Mouse (Mus musculus) left cerebral cortex, adult 18-20 months (tissue): ENCODE data around the gene Parva. TPM values are rescaled to one million over a fixed set of nuclear protein-coding genes. Genes with fewer than 3 reads are reported as not detected.

Source experiments
- DNase-seq, 2 experiments: peaks; one replicate each; pipeline ENCODE4 v3.0.0; 2021 to 2022; ENCODE audit warnings: low spot score in 2 of 2, mixed read lengths in 1 of 2
- total RNA-seq, 2 experiments: library from RNA; stranded (reverse); gene quantifications; 2 replicates each; pipeline ENCODE4 v1.2.3; 2021

Gene Parva
- total RNA-seq, 2 experiments from 2014 or later = 49.5 to 50.7 TPM

DNA sequence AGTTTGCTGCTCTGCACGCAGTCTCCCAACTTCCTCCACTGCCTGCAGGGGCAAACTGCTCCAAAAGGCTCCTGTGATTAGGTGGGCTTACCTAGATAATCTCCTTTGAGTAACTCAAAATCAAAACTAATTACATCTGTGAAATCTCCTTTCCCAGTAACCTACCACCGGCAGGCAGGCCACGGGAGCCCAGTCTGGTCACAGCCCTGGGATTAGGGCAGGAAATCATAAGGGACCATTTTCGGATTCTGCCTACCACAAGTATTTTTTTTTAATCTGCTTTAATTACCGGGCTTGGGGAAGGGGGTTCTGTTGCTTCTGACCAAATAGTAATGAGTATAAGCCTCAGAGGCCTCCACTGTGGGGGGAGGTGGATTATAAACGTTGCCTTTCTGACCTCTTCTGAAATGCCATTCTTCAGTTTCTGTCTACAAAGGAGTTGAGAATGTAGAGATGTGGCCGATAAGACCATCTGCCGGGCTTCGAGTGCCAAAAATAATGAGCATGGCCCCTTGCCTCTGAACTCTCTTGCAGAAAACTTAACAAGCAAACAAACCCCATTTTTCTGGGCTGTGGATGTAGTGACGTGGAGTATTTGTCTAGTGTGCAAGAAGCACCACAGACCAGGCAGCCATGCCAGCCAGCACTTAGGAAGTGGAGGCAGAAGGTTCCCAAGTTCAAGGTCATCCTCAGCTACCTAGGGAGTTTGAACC, 83.2 kb downstream of the Parva start:
- DNase-seq = no peak

DNA sequence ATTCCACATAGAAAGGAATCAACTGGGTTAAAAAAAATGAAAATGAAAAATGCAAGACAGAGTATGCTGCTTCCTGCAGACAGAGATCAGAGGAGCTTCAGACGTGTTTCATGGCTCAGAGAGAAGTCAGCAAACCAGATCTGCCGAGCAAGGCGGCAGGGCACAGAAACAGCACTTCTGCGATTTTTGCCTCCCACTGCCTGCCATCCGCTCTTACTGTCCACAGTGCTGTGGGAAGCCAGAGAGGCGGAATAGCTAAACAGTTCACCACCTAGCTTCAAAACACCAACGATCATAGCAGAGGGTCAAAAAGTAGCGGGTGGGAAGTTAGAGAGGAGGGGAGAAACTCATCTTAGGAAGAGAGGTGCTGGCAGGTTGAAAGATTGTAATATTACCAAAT, 84.0 kb downstream of the Parva start:
- DNase-seq = peak in 1 of 2 experiments; percentile 19

DNA sequence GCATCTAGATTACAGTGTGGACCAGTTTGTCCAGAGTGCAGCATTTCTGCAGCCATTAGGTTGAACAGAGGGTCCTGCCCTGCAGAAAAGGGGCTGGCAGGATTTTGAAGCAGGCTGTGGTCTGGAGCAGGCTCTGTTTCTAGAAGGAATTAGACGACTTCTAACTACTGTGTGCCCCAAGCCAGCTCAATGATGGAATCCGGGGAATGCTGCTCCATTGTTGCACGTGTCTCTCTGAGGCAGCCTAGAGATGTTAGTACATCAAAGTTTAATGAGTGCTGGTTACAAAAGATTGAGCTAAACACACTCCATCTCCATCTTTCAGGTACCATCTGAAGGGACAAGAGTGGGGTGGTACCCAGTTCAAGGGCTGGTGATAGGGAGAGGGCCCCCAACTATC, 85.0 kb downstream of the Parva start:
- no peak for DNase-seq

DNA sequence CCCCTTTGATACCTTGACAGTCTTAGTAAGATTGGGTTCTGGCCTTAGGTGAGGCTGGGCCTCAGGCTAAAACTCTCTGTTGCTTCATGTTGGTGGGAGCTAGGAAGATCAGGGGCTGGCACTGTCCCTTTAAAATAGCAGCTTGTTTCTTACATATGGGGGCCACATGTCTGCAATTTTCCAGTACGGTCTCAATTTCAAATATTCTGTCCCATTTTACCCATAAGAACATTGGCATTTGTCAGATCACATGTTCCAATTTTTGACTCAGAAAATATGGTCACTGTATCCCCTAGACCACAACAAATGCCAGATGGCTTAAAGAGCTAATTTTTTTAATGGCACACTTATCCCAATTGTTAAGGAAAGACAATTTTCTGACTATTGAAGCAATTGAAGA, 85.6 kb downstream of the Parva start:
- no peak for DNase-seq

DNA sequence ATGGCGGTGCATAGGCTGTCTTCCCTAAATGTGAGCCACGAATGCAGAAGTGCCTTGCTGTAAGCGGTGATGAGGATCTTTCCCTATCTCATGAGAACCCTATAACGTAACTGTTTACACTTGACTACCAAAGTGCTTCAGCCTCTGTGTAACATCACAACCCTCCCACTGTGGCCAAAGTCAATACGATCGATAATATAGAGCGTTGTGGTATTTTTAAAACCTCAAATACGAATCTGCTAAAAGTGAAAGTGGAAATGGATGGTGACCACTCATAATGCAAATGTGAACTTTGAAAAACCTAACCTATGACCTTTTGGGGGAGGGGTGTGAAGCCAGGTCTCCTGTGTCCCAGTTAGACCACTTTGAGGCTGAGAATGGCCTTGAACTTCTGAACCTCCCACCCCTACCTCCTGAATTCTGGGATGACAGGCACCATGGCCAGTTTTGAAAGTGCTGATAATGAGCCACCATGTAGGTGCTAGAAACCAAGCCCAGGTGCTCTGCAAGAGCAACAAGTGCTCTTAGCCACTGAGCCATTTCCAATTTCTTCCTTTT, 87.4 kb downstream of the Parva start:
- no peak for DNase-seq

DNA sequence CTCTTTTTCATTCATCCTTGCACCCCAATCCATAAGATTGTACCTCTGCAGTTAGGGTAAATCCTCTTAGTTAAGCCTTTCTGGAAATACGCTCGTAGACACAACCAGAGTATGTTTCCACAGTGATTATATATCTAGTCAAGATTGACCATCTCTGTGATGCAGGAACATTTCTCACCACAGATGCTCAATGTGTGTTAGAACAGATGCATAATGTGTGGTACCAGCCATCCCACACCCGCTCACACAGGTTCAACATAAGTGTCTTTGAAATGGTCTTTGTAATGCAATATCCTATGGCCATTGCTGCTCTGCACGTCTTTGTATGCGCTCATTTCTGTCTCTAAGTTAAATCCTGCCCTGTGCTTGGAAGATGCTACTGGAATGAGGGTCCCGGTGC, 98.2 kb downstream of the Parva start:
- DNase-seq = peak in 1 of 2 experiments; percentile 16

DNA sequence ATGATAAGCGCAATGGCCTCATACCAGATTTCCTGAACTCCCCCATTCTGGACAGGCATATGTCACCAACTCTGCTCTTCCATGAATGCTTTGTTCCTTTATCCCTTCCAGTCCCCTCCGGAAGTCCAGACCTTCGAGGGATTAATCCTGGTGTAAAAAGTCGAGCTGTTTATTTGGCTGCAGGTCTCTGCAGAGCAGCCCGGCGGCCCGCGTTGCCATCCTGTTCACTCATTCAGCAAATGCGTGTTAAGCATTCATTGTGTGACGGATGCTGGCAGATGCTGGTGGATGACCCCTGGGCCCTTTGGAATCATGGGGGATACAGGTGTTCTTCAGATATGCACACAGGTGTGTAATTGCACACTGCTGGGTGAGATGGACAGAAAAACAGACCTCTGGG, 98.9 kb downstream of the Parva start:
- no peak for DNase-seq

DNA sequence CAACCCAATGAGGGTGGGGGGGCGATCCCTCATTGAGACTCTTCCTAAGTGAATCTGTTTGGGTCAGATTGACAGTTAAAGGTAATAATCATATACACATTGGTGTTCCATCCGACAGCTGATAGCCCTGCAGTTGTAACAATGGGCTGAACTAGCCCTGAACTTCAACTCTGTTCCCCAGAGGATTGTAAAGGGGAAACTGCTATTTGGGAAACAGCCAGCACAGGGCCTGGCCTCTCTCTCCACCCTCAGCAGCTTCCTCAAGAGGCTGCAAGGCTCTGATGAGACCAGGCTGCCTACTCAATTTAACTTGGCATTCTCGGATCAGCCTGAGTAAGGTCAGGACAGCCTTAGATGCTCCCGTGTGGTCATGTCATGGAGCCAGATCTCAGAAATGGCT, 99.9 kb downstream of the Parva start:
- DNase-seq = no peak

DNA sequence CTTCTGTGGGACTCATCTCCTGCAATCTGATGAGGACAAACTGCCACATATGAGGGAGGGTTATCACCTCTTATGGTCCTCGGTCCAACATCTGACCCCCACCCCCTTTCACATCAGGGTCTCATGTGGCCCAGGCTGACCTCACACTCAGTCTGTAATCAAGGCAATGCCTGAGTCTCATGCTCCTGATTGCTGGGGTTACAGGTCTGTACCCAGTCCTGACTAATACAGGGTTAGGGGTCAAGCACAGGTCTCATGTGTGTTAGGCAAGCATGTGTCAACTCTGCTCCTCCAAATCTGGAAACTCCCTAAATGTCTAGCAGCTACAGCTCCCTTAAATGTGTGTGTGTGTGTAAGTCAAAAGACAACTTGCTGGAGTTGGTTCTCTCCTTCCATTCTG, 100.8 kb downstream of the Parva start:
- DNase-seq = no peak

DNA sequence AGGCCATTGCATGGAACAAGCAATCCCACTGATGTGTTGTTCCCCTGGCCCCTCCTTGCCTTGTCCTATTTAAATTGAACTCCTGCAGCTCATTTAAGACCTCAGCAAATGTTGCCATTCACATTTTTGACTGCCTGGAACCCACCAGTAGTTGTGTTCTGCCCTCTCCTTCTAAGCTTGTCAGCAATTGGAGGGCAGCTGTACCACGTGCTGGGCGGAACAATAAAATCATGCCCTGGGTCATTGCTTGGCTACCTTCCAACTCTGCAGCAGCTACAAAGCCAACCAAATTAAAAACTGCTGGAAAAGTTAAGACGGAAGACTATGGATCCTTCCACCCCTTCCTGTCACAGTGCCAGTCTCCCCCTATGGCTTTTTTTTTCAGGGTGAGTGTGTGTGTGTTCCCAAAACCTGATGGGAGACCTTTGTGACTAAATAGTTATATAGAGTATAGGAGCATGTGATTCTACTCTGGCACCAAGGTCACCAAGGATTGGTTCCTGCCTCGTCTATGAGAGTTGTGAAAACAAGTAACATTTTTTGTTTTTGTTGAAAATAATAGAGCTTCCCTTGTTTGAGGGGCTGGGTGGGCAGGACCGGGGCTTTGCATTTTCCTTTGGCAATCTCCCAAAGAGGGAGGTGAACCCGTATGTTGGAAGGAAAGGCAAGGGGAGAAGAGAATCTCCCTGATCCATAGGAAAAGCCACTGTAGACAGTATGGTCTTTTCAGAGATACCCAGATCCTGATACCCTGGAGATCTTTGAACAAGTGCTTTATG, 101.5 kb downstream of the Parva start:
- DNase-seq = no peak

DNA sequence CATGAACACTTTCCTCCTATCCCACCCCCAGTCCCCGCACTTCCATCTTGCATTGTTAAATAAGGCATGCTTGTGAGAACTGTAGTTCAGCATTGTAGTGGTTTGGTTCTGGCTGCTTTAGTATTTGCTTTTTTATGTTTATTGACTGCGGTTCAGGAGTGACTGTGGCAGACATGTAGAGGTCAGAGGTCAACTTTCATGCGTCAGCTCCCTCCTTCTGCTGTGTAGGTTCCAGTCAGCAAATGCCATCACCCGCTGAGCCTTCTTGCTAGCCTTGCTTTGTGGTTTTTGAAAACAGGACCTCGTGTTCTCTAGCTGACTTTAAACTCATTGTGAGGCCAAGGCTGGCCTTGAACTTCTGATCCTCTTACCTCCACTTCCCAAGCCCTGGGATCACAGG, 103.6 kb downstream of the Parva start:
- no peak for DNase-seq

DNA sequence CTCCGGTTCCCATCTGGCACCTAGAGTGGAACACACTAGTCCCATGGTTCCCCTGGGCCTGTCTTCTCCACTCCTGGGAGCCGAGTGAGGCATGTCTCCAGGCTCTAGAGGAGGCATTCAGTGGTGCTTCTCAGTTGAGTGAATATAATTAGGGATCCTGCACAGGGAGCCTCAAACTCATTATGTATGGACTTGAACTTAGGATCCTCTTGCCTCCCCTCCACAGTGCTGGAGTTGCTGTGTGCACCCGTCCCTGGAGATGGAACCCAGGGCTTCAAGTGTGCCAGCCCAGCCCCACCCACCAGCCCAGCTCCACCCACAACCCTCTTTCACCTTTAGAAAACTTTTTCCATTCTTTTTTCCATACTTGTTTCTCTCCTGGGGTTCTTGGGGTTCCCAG, 106.8 kb downstream of the Parva start:
- no peak for DNase-seq

DNA sequence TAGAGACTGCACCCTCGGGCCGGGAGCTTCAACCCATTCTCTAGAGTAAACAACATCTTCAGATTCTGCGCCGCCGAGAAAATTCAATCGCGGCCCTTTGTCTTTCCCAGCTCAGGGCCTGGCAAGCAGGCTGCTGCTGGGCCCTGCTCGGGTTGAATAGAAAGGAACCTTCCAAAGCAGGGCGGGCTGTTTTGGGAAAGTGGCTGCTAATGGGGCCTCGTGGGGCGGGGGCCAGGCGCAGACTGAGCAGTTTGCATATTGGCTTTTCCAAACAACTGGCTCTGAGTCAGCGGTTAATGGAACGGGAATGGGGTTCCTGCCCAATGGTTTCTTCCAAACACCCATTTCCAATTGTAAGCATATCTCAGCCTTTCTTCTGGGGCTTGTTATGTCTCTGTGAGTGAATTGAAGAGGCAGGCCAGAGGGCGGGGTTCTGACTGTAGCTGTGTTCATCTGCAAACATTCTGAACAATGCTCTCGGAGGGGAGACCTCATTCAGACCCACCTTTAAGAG, 108.2 kb downstream of the Parva start:
- peak in 1 of 2 experiments; percentile 34 for DNase-seq

DNA sequence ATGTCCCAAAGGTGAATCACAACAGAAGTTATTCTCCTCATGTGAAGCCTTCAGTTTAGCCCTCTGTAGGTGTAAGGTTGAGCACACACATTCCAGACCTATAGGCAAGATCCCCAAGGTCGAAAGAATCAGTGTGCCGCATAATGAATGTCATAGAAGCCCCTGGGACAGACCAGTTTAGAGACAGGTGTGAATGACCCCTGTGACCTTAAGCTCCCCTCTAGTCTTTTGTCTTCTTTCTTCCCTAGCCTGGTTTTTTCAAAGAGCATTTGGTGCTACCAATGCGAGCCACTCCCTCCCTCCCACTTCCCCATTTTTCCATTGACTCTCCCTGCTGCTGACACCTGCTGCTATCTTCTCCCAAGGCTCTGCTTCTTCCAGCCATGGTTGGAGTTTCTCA, 121.8 kb downstream of the Parva start:
- no peak for DNase-seq

DNA sequence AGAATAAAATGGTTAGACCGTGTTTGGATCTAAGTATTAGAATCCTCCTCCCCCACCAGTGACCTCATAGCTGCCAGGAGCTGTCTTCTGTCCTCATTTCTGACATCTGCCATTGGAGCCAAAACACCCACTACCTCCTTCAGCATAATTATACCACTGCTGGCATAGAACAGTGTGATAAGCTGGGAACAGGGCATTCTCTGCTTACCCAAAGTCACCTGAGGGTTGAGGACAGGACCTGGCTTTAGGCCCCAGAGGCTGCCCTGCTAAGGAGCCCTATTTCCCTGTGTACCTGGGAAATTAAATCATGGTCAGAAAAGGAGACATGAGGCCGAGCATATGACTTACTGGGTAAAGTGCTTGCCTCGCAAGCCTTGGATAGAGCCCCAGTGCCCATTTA, 134.2 kb downstream of the Parva start:
- no peak for DNase-seq

DNA sequence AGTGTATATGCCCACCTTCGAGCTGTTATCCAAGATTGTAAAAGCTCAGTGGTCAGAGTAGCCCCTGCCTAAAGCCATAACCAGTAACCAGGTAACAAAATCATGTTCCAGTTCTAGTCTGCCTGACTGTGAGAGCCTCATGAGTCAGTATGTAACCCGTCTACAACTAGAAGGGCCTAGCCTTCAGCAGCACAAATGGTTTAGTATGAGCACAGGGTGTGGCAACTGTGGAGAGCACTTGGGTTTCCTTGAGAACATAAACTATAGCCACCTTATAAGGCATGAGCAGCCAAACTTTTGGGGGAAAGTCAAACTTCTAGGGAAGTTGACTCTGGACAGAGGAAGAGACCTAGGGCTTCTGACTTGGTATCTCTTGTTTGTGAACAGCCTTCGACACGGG, 139.7 kb downstream of the Parva start:
- no peak for DNase-seq

DNA sequence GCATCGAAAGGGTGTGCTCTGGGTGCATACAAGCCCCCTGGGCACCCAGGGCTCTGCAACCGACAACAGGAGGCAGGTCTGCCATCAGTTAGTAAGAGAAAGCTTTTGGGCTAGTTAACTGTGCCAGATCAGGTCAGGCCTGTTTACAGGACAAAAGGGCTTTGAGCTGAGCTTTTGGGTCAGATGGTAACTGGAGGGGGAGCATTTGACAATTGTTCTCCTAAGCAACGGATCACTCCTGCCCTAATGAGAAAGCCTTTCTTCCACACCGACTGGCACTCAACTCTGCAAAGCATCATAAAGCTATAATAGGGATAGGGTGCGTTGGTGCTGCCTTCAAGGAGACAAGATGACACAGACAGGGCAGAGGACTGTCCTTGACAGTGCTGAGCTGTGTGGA, 141.7 kb downstream of the Parva start:
- no peak for DNase-seq

DNA sequence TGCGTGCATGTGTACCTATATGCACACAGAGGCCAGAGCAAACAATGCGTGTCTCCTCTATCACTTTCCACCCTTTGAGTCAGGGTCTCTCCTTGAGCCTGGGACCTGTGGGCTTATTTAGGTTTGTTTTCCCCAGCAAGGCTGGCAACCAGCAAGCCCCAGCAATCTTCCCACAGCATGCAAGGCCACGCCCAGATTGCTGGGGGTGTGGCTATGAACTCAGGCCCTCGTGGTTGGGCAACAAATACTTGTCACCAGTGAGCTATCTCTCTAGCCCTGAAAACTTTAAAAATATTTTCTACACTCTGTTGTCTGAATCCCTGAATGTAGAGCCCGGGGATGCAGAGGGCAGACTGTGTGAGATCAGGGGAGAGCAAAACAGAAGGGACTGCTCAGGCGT, 154.3 kb downstream of the Parva start:
- DNase-seq = no peak

DNA sequence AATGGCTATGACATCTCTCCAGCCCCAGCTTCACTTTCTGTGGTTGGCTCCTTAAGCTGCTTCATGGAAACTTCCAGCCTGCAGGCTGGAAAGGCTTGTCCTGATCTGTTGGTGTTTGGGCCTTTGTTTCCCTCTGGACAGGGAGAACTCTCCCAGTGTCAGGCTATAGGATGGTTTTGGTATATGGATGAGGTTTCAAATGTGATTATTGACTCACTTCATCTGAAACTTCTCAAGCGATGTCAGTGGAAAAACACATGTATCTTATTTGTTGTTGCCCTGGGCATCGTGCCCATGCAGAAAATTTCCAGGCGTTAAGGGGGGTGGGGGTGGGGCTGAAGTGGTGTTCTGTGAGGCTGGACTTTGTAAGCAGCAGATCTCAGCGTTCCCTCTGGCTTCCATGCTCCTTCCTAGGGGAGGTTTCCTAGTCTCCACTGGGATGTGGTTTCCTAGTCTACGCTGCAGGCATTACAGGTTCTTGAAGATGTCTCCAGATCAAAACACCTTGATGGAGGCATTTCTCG, 155.6 kb downstream of the Parva start:
- DNase-seq = no peak

DNA sequence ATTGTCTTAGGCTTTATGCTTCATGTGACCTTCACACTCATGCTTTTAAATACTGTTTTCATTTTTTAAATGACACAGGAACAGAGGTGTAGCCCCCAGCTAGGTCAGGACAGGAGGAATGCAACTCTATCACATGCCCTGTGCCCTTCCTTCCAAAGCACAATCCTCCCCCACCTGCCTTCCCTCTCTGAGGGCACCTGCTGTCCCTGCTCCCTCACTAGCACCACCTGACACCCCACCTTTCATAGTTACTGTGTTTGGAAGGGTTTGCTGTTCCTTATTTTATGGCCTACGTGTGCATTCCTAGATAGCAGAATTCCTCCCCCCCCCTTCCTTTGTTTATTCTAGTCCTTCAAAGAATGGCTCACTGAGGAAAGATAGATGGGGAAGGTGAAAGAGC, 160.1 kb downstream of the Parva start:
- DNase-seq = no peak

DNA sequence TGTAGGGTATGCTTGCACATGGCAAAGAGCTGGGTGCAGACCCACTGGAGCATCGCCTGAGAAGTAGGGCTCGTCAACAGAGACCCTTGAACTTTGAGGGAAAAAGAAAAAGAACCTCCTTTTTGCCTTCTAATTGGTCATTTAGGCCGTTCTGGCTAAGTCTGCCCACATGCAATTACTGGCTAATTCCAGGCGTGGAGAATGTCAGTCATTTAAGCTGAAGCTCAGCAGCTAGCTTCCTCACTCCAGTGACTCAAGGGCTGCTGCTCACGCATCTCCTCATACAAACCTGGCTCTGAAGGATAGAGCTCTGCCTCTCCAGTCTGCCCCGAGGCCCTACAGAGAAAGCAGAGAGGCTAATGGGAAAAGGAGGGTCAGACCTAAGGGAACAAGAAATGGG, 162.2 kb downstream of the Parva start:
- no peak for DNase-seq

DNA sequence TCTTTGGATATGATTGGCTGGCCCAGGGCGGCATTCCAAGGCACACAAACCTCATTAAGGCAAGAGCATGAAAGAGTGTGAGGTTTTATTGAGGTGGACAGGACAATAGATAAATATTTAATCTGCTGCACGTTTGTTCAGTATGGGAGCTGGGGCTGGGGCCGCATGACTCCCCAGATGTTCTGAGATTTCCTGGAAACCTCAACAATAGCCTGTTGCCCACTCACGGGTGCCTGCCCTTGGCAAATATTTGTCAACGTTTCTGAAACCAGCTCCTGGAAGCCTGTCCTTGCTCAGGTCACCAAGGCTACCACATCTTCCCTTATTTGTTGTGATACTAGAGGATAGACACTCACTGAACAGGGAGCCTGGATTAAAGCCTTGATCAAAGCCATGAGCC, 166.3 kb downstream of the Parva start:
- DNase-seq = no peak
